Mouse (Mus musculus): Measurements from ENCODE around the gene Igfn1.

GRCm38 (mm10) chr1:136006292-136006748 lies at the start of gene Igfn1:
- TF ChIP-seq POLR2A (IDR thresholded peaks at IDR 0.05; ENCODE audit: low read depth, low read length) (no peak), USF1 (IDR thresholded peaks at IDR 0.05; ENCODE audit: low read depth, low read length) (no peak)

Data from CH12.LX (cell line).